Mouse (Mus musculus): ENCODE measurements around the gene Tnk2. TPM values are rescaled to one million over a fixed set of nuclear protein-coding genes. Genes with fewer than 3 reads are reported as not detected.

Tnk2 gene
- total RNA-seq (2014; rRNA removed) (69.1 and 81.7 TPM in 2 replicates), polyA plus RNA-seq (2015; fragmentation: Nextera tagmentation; extraction: Ambion mirVana) (15.7 and 16.5 TPM in 2 replicates)

- 0% methylated on average over 15 of the region's 40 CpGs for WGBS
- ATAC-seq (ENCODE audit: low FRiP score): peak; percentile 89
- no peaks in the 10 kb centered on the region for H3K9me3 ChIP-seq (ENCODE audit: low read length)
- no peaks in the 10 kb centered on the region for H3K27me3 ChIP-seq (ENCODE audit: insufficient read depth, low read length)
- H3K4me3 ChIP-seq (ENCODE audit: low read depth, low read length): peak within 1 kb of the TSS; percentile 64
- H3K27ac ChIP-seq (ENCODE audit: low read depth, low read length): peak within 1 kb of the TSS; percentile 79
- H3K9ac ChIP-seq (replicated peaks; ENCODE audit: low read length, poor library complexity, severe bottlenecking): peak within 1 kb of the TSS; percentile 90
- H3K4me1 ChIP-seq (ENCODE audit: insufficient read depth, low read length): peaks cover 9% of the 10 kb centered on the region; the same call in 1 of the 2 replicates
- peak within 1 kb of the TSS; percentile 81 for H3K4me2 ChIP-seq (ENCODE audit: low read depth, low read length, poor library complexity, severe bottlenecking)
- H3K36me3 ChIP-seq (ENCODE audit: insufficient read depth, low read length): no peaks in the 10 kb centered on the region
- no peak for TF ChIP-seq CTCF (IDR thresholded peaks at IDR 0.05)
- peak; percentile 91 for DNase-seq (ENCODE audit: low spot score)
Observed at GRCm38 (mm10) chr16:32643661-32644061, at the start of gene Tnk2. Tnk2 (plus strand) TSS chr16:32643874.

GRCm38 (mm10) chr16:32593916-32594315, 49.8 kb upstream of the Tnk2 start:
- Histone ChIP-seq H3K9me3 (ENCODE audit: low read length) (no peaks in the 10 kb centered on the region), H3K27me3 (ENCODE audit: insufficient read depth, low read length) (no peaks in the 10 kb centered on the region), H3K9ac (replicated peaks; ENCODE audit: low read length, poor library complexity, severe bottlenecking) (no peak overlapping the region), H3K4me3 (ENCODE audit: low read depth, low read length) (no peak overlapping the region), H3K27ac (ENCODE audit: low read depth, low read length) (no peak overlapping the region), H3K4me2 (ENCODE audit: low read depth, low read length, poor library complexity, severe bottlenecking) (no peak overlapping the region), H3K36me3 (ENCODE audit: insufficient read depth, low read length) (no peaks in the 10 kb centered on the region), H3K4me1 (ENCODE audit: insufficient read depth, low read length) (no peaks in the 10 kb centered on the region)
- WGBS: 81% methylated on average over 5 of the region's 5 CpGs
- DNase-seq (ENCODE audit: low spot score) (no peak), ATAC-seq (ENCODE audit: low FRiP score) (no peak)
- no peak for TF ChIP-seq CTCF (IDR thresholded peaks at IDR 0.05)

GRCm38 (mm10) chr16:32594701-32595100, 49.0 kb upstream of the Tnk2 start:
- H3K4me3 ChIP-seq (ENCODE audit: low read depth, low read length): no peak overlapping the region
- no peaks in the 10 kb centered on the region for H3K36me3 ChIP-seq (ENCODE audit: insufficient read depth, low read length)
- no peaks in the 10 kb centered on the region for H3K4me1 ChIP-seq (ENCODE audit: insufficient read depth, low read length)
- H3K27ac ChIP-seq (ENCODE audit: low read depth, low read length): no peak overlapping the region
- DNase-seq (ENCODE audit: low spot score) (no peak), ATAC-seq (ENCODE audit: low FRiP score) (no peak)
- H3K27me3 ChIP-seq (ENCODE audit: insufficient read depth, low read length): no peaks in the 10 kb centered on the region
- 88% methylated on average over 5 of the region's 5 CpGs for WGBS
- TF ChIP-seq CTCF (IDR thresholded peaks at IDR 0.05): no peak
- no peaks in the 10 kb centered on the region for H3K9me3 ChIP-seq (ENCODE audit: low read length)
- no peak overlapping the region for H3K9ac ChIP-seq (replicated peaks; ENCODE audit: low read length, poor library complexity, severe bottlenecking)
- H3K4me2 ChIP-seq (ENCODE audit: low read depth, low read length, poor library complexity, severe bottlenecking): no peak overlapping the region

GRCm38 (mm10) chr16:32595142-32595855, 48.4 kb upstream of the Tnk2 start:
- no peak overlapping the region for H3K9ac ChIP-seq (replicated peaks; ENCODE audit: low read length, poor library complexity, severe bottlenecking)
- ATAC-seq (ENCODE audit: low FRiP score): no peak
- H3K27me3 ChIP-seq (ENCODE audit: insufficient read depth, low read length): no peaks in the 10 kb centered on the region
- no peak overlapping the region for H3K27ac ChIP-seq (ENCODE audit: low read depth, low read length)
- no peaks in the 10 kb centered on the region for H3K9me3 ChIP-seq (ENCODE audit: low read length)
- no peak overlapping the region for H3K4me3 ChIP-seq (ENCODE audit: low read depth, low read length)
- no peak for DNase-seq (ENCODE audit: low spot score)
- no peaks in the 10 kb centered on the region for H3K36me3 ChIP-seq (ENCODE audit: insufficient read depth, low read length)
- no peak overlapping the region for H3K4me2 ChIP-seq (ENCODE audit: low read depth, low read length, poor library complexity, severe bottlenecking)
- 90% methylated on average over 10 of the region's 10 CpGs for WGBS
- H3K4me1 ChIP-seq (ENCODE audit: insufficient read depth, low read length): no peaks in the 10 kb centered on the region
- TF ChIP-seq CTCF (IDR thresholded peaks at IDR 0.05): no peak

- Histone ChIP-seq H3K4me3 (ENCODE audit: low read depth, low read length) (no peak overlapping the region), H3K27me3 (ENCODE audit: insufficient read depth, low read length) (no peaks in the 10 kb centered on the region), H3K4me1 (ENCODE audit: insufficient read depth, low read length) (no peaks in the 10 kb centered on the region), H3K36me3 (ENCODE audit: insufficient read depth, low read length) (no peaks in the 10 kb centered on the region), H3K9me3 (ENCODE audit: low read length) (no peaks in the 10 kb centered on the region), H3K9ac (replicated peaks; ENCODE audit: low read length, poor library complexity, severe bottlenecking) (0 out of 2 replicates have a peak overlapping the region, but pooled peaks have one; percentile 24), H3K4me2 (ENCODE audit: low read depth, low read length, poor library complexity, severe bottlenecking) (no peak overlapping the region), H3K27ac (ENCODE audit: low read depth, low read length) (no peak overlapping the region)
- DNase-seq (ENCODE audit: low spot score) (peak; percentile 91), ATAC-seq (ENCODE audit: low FRiP score) (peak; percentile 41; the same call in 1 of the 2 replicates)
- TF ChIP-seq CTCF (IDR thresholded peaks at IDR 0.05): no peak
- 21% methylated on average over 4 of the region's 4 CpGs for WGBS
Observed at GRCm38 (mm10) chr16:32597909-32598381, 45.7 kb upstream of the Tnk2 start.

- Histone ChIP-seq H3K9me3 (ENCODE audit: low read length) (no peaks in the 10 kb centered on the region), H3K9ac (replicated peaks; ENCODE audit: low read length, poor library complexity, severe bottlenecking) (no peak overlapping the region), H3K36me3 (ENCODE audit: insufficient read depth, low read length) (no peaks in the 10 kb centered on the region), H3K27me3 (ENCODE audit: insufficient read depth, low read length) (no peaks in the 10 kb centered on the region), H3K4me2 (ENCODE audit: low read depth, low read length, poor library complexity, severe bottlenecking) (no peak overlapping the region), H3K4me3 (ENCODE audit: low read depth, low read length) (no peak overlapping the region), H3K27ac (ENCODE audit: low read depth, low read length) (no peak overlapping the region), H3K4me1 (ENCODE audit: insufficient read depth, low read length) (no peaks in the 10 kb centered on the region)
- no peak for TF ChIP-seq CTCF (IDR thresholded peaks at IDR 0.05)
- no peak for ATAC-seq (ENCODE audit: low FRiP score)
- no peak for DNase-seq (ENCODE audit: low spot score)
- WGBS: 100% methylated on average over 1 of the region's 1 CpGs
Observed at GRCm38 (mm10) chr16:32599151-32599550, 44.5 kb upstream of the Tnk2 start.

Measured in midbrain, postnatal 0 days (tissue).